Mouse (Mus musculus) limb, embryonic 10.5 days (tissue): ENCODE data around the gene Bak1. TPM values are rescaled to one million over a fixed set of nuclear protein-coding genes. Genes with fewer than 3 reads are reported as not detected.
A peak's percentile ranks its signal among the peaks of the same experiment; 100 is the strongest.

Experiments used
- DNase-seq: peaks from one replicate; pipeline ENCODE4 v3.0.0-alpha.2; 2017; ENCODE audit warnings: low spot score
- H3K27ac ChIP-seq: fragments of 300-500 bp; sonication (generic); 2 replicates; pipeline ENCODE4 v1.5.1; 2016; ENCODE audit warnings: mild to moderate bottlenecking
- H3K27me3 ChIP-seq: fragments of 300-500 bp; sonication (generic); 2 replicates; pipeline ENCODE4 v1.6.1; 2016; ENCODE audit warnings: low read depth, mild to moderate bottlenecking; ENCODE audit not compliant: poor library complexity, severe bottlenecking
- H3K36me3 ChIP-seq: fragments of 300-500 bp; sonication (generic); 2 replicates; pipeline ENCODE4 v1.6.1; 2016; ENCODE audit warnings: mild to moderate bottlenecking, moderate library complexity
- H3K4me1 ChIP-seq: fragments of 300-500 bp; sonication (generic); 2 replicates; pipeline ENCODE4 v1.6.1; 2016
- H3K4me3 ChIP-seq: fragments of 300-500 bp; sonication (generic); 2 replicates; pipeline ENCODE4 v1.5.1; 2016; ENCODE audit warnings: mild to moderate bottlenecking, moderate library complexity
- H3K9me3 ChIP-seq: fragments of 300-500 bp; sonication (generic); replicated peaks from 2 replicates; pipeline ENCODE4 v1.6.1; 2016; ENCODE audit warnings: mild to moderate bottlenecking
- WGBS: fragments of 180-500 bp; shearing (Covaris S2); methylation state at CpG from one replicate; pipeline ENCODE4 v1.1.7; 2016; 5-methylcytosine and 5-hydroxymethylcytosine counted together
- polyA plus RNA-seq: library from polyadenylated mRNA; unstranded; fragments of >200 nt; fragmentation: Nextera tagmentation; extraction: Ambion mirVana; gene quantifications from 2 replicates; pipeline ENCODE4 v1.2.1, GENCODE M21; 2016

Gene Bak1
- polyA plus RNA-seq: 3.7 and 4.6 TPM in 2 replicates

GRCm38 (mm10) chr17:27028909-27029308 is at the start of gene Bak1:
Bak1 (minus strand) TSS chr17:27029009.
- Histone ChIP-seq H3K4me1 (peaks cover 34% of the 10 kb centered on the region), H3K4me3 (peak within 1 kb of the TSS; percentile 72), H3K27me3 (no peaks in the 10 kb centered on the region), H3K27ac (peak within 1 kb of the TSS; percentile 94), H3K9me3 (no peaks in the 10 kb centered on the region), H3K36me3 (peaks cover 26% of the 10 kb centered on the region)
- WGBS: 88% methylated on average over 1 of the region's 4 CpGs
- no peak for DNase-seq

GRCm38 (mm10) chr17:27078499-27078898 is 49.7 kb upstream of the Bak1 start:
- 84% methylated on average over 6 of the region's 6 CpGs for WGBS
- peaks cover 13% of the 10 kb centered on the region for H3K36me3 ChIP-seq
- no peak overlapping the region for H3K4me3 ChIP-seq
- H3K9me3 ChIP-seq: peaks cover 3% of the 10 kb centered on the region; the same call in 1 of the 2 replicates
- H3K4me1 ChIP-seq: peaks cover 35% of the 10 kb centered on the region
- DNase-seq: no peak
- no peak overlapping the region for H3K27ac ChIP-seq
- no peaks in the 10 kb centered on the region for H3K27me3 ChIP-seq

- no peak overlapping the region for H3K27ac ChIP-seq
- peaks cover 13% of the 10 kb centered on the region for H3K36me3 ChIP-seq
- H3K4me1 ChIP-seq: peaks cover 35% of the 10 kb centered on the region
- DNase-seq: no peak
- WGBS: 79% methylated on average over 6 of the region's 6 CpGs
- no peak overlapping the region for H3K4me3 ChIP-seq
- H3K9me3 ChIP-seq: peaks cover 3% of the 10 kb centered on the region; the same call in 1 of the 2 replicates
- H3K27me3 ChIP-seq: no peaks in the 10 kb centered on the region
Observed at GRCm38 (mm10) chr17:27077920-27078319, 49.1 kb upstream of the Bak1 start.

GRCm38 (mm10) chr17:27077133-27077532 is 48.3 kb upstream of the Bak1 start:
- H3K36me3 ChIP-seq: peaks cover 13% of the 10 kb centered on the region
- no peak overlapping the region for H3K27ac ChIP-seq
- H3K27me3 ChIP-seq: no peaks in the 10 kb centered on the region
- DNase-seq: no peak
- no peak overlapping the region for H3K4me3 ChIP-seq
- 96% methylated on average over 7 of the region's 7 CpGs for WGBS
- H3K9me3 ChIP-seq: peaks cover 3% of the 10 kb centered on the region; the same call in 1 of the 2 replicates
- peaks cover 35% of the 10 kb centered on the region for H3K4me1 ChIP-seq

GRCm38 (mm10) chr17:27074849-27075745 is 46.3 kb upstream of the Bak1 start:
- H3K4me3 ChIP-seq: no peak overlapping the region
- H3K36me3 ChIP-seq: peaks cover 13% of the 10 kb centered on the region
- no peak for DNase-seq
- no peaks in the 10 kb centered on the region for H3K27me3 ChIP-seq
- H3K4me1 ChIP-seq: peaks cover 18% of the 10 kb centered on the region
- 84% methylated on average over 17 of the region's 17 CpGs for WGBS
- peaks cover 3% of the 10 kb centered on the region; the same call in 1 of the 2 replicates for H3K9me3 ChIP-seq
- no peak overlapping the region for H3K27ac ChIP-seq

GRCm38 (mm10) chr17:27074236-27074635 is 45.4 kb upstream of the Bak1 start:
- 73% methylated on average over 6 of the region's 6 CpGs for WGBS
- no peaks in the 10 kb centered on the region for H3K27me3 ChIP-seq
- H3K9me3 ChIP-seq: peaks cover 3% of the 10 kb centered on the region; the same call in 1 of the 2 replicates

GRCm38 (mm10) chr17:27073778-27074177 is 45.0 kb upstream of the Bak1 start:
- H3K4me1 ChIP-seq: peaks cover 22% of the 10 kb centered on the region
- WGBS: 79% methylated on average over 9 of the region's 9 CpGs
- peaks cover 3% of the 10 kb centered on the region; the same call in 1 of the 2 replicates for H3K9me3 ChIP-seq
- peak overlapping the region; percentile 32; the same call in 1 of the 2 replicates for H3K27ac ChIP-seq
- no peaks in the 10 kb centered on the region for H3K27me3 ChIP-seq
- peaks cover 13% of the 10 kb centered on the region for H3K36me3 ChIP-seq
- DNase-seq: no peak
- no peak overlapping the region for H3K4me3 ChIP-seq

More at GRCm38 (mm10) chr17:27074236-27074635, 45.4 kb upstream of the Bak1 start:
- Histone ChIP-seq H3K4me3 (no peak overlapping the region), H3K27ac (peak overlapping the region; percentile 32; the same call in 1 of the 2 replicates), H3K4me1 (peaks cover 20% of the 10 kb centered on the region), H3K36me3 (peaks cover 13% of the 10 kb centered on the region)
- no peak for DNase-seq

- peaks cover 13% of the 10 kb centered on the region for H3K36me3 ChIP-seq
- H3K9me3 ChIP-seq: peaks cover 3% of the 10 kb centered on the region; the same call in 1 of the 2 replicates
- H3K4me3 ChIP-seq: no peak overlapping the region
- no peak for DNase-seq
- H3K27ac ChIP-seq: no peak overlapping the region
- 93% methylated on average over 5 of the region's 5 CpGs for WGBS
- H3K27me3 ChIP-seq: no peaks in the 10 kb centered on the region
- peaks cover 22% of the 10 kb centered on the region for H3K4me1 ChIP-seq
Observed at GRCm38 (mm10) chr17:27073126-27073525, 44.3 kb upstream of the Bak1 start.

- WGBS: 92% methylated on average over 8 of the region's 8 CpGs
- DNase-seq: no peak
- Histone ChIP-seq H3K27ac (no peak overlapping the region), H3K27me3 (no peaks in the 10 kb centered on the region), H3K4me3 (no peak overlapping the region), H3K9me3 (no peaks in the 10 kb centered on the region), H3K36me3 (peaks cover 7% of the 10 kb centered on the region), H3K4me1 (peaks cover 22% of the 10 kb centered on the region)
Observed at GRCm38 (mm10) chr17:27072363-27072762, 43.6 kb upstream of the Bak1 start.

- Histone ChIP-seq H3K4me3 (no peak overlapping the region), H3K36me3 (no peaks in the 10 kb centered on the region), H3K27me3 (no peaks in the 10 kb centered on the region), H3K27ac (no peak overlapping the region), H3K9me3 (no peaks in the 10 kb centered on the region), H3K4me1 (peaks cover 22% of the 10 kb centered on the region)
- DNase-seq: peak; percentile 66
- 45% methylated on average over 6 of the region's 6 CpGs for WGBS
Observed at GRCm38 (mm10) chr17:27071630-27072029, 42.8 kb upstream of the Bak1 start.

GRCm38 (mm10) chr17:27070913-27071312 is 42.1 kb upstream of the Bak1 start:
- no peaks in the 10 kb centered on the region for H3K9me3 ChIP-seq
- no peak overlapping the region for H3K4me3 ChIP-seq
- H3K36me3 ChIP-seq: no peaks in the 10 kb centered on the region
- H3K4me1 ChIP-seq: peaks cover 22% of the 10 kb centered on the region
- no peak overlapping the region for H3K27ac ChIP-seq
- 91% methylated on average over 7 of the region's 7 CpGs for WGBS
- H3K27me3 ChIP-seq: no peaks in the 10 kb centered on the region
- DNase-seq: no peak

- no peak overlapping the region; the same call in 1 of the 2 replicates for H3K4me3 ChIP-seq
- no peaks in the 10 kb centered on the region for H3K9me3 ChIP-seq
- H3K27ac ChIP-seq: peak overlapping the region; percentile 56
- DNase-seq: no peak
- no peaks in the 10 kb centered on the region for H3K27me3 ChIP-seq
- H3K4me1 ChIP-seq: peaks cover 18% of the 10 kb centered on the region
- no peaks in the 10 kb centered on the region for H3K36me3 ChIP-seq
- WGBS: 82% methylated on average over 5 of the region's 5 CpGs
Observed at GRCm38 (mm10) chr17:27069071-27069470, 40.3 kb upstream of the Bak1 start.

- Histone ChIP-seq H3K27ac (0 out of 2 replicates have a peak overlapping the region, but pooled peaks have one; percentile 22), H3K36me3 (no peaks in the 10 kb centered on the region), H3K9me3 (no peaks in the 10 kb centered on the region), H3K4me3 (no peak overlapping the region), H3K4me1 (peaks cover 25% of the 10 kb centered on the region), H3K27me3 (no peaks in the 10 kb centered on the region)
- no peak for DNase-seq
- WGBS: 84% methylated on average over 7 of the region's 7 CpGs
Observed at GRCm38 (mm10) chr17:27066065-27066464, 37.3 kb upstream of the Bak1 start.
